Mouse (Mus musculus): ENCODE results near the gene Myo18a. TPM values are rescaled to one million over a fixed set of nuclear protein-coding genes. Genes with fewer than 3 reads are reported as not detected.

Gene Myo18a
- polyA plus RNA-seq (2014; fragmentation: Nextera tagmentation; extraction: Ambion mirVana), result 39.8 and 44.1 TPM in 2 replicates

GRCm38 (mm10) chr11:77762783-77763672, at the start of gene Myo18a:
Myo18a (plus strand) TSS chr11:77763246.
- WGBS, result 5% methylated on average over 21 of the region's 79 CpGs
- no peaks in the 10 kb centered on the region; the same call in 1 of the 2 replicates for H3K27me3 ChIP-seq (replicated peaks; ENCODE audit: control insufficient read depth, insufficient read depth, low read length)
- H3K27ac ChIP-seq (replicated peaks; ENCODE audit: low read depth, low read length), result peak within 1 kb of the TSS; percentile 85
- H3K4me1 ChIP-seq (ENCODE audit: control insufficient read depth, insufficient read depth, low read length), result peaks cover 29% of the 10 kb centered on the region
- H3K4me3 ChIP-seq (ENCODE audit: low read depth, low read length), result peak within 1 kb of the TSS; percentile 92
- peak within 1 kb of the TSS; percentile 71 for H3K4me2 ChIP-seq (ENCODE audit: low read depth, low read length)
- H3K9me3 ChIP-seq (ENCODE audit: control insufficient read depth, low read length), result no peaks in the 10 kb centered on the region
- DNase-seq (ENCODE audit: low spot score) (peak; percentile 78), ATAC-seq (ENCODE audit: low read depth) (peak; percentile 91)
- H3K36me3 ChIP-seq (ENCODE audit: control insufficient read depth, insufficient read depth, low read length), result no peaks in the 10 kb centered on the region
- peak within 1 kb of the TSS; percentile 96 for H3K9ac ChIP-seq (ENCODE audit: low read depth, low read length)

- Histone ChIP-seq H3K9me3 (ENCODE audit: control insufficient read depth, low read length) (no peaks in the 10 kb centered on the region), H3K4me3 (ENCODE audit: low read depth, low read length) (no peak overlapping the region), H3K4me1 (ENCODE audit: control insufficient read depth, insufficient read depth, low read length) (no peaks in the 10 kb centered on the region), H3K9ac (ENCODE audit: low read depth, low read length) (no peak overlapping the region), H3K4me2 (ENCODE audit: low read depth, low read length) (no peak overlapping the region), H3K27me3 (replicated peaks; ENCODE audit: control insufficient read depth, insufficient read depth, low read length) (no peaks in the 10 kb centered on the region), H3K36me3 (ENCODE audit: control insufficient read depth, insufficient read depth, low read length) (peaks cover 30% of the 10 kb centered on the region), H3K27ac (replicated peaks; ENCODE audit: low read depth, low read length) (no peak overlapping the region)
- DNase-seq (ENCODE audit: low spot score) (no peak), ATAC-seq (ENCODE audit: low read depth) (no peak)
- 96% methylated on average over 3 of the region's 3 CpGs for WGBS
Observed at GRCm38 (mm10) chr11:77713736-77714135, 49.3 kb upstream of the Myo18a start.

GRCm38 (mm10) chr11:77719055-77719454, 44.0 kb upstream of the Myo18a start:
- Histone ChIP-seq H3K4me3 (ENCODE audit: low read depth, low read length) (no peak overlapping the region), H3K9me3 (ENCODE audit: control insufficient read depth, low read length) (no peaks in the 10 kb centered on the region), H3K4me1 (ENCODE audit: control insufficient read depth, insufficient read depth, low read length) (no peaks in the 10 kb centered on the region), H3K9ac (ENCODE audit: low read depth, low read length) (no peak overlapping the region), H3K36me3 (ENCODE audit: control insufficient read depth, insufficient read depth, low read length) (0 out of 2 replicates have a peak, but pooled peaks cover 1% of the 10 kb centered on the region), H3K27me3 (replicated peaks; ENCODE audit: control insufficient read depth, insufficient read depth, low read length) (no peaks in the 10 kb centered on the region), H3K4me2 (ENCODE audit: low read depth, low read length) (no peak overlapping the region), H3K27ac (replicated peaks; ENCODE audit: low read depth, low read length) (no peak overlapping the region)
- DNase-seq (ENCODE audit: low spot score), result no peak
- ATAC-seq (ENCODE audit: low read depth), result no peak
- WGBS, result 89% methylated on average over 2 of the region's 2 CpGs

GRCm38 (mm10) chr11:77721389-77721788, 41.7 kb upstream of the Myo18a start:
- H3K36me3 ChIP-seq (ENCODE audit: control insufficient read depth, insufficient read depth, low read length), result no peaks in the 10 kb centered on the region
- 87% methylated on average over 4 of the region's 4 CpGs for WGBS
- no peak overlapping the region for H3K9ac ChIP-seq (ENCODE audit: low read depth, low read length)
- H3K27me3 ChIP-seq (replicated peaks; ENCODE audit: control insufficient read depth, insufficient read depth, low read length), result no peaks in the 10 kb centered on the region
- no peak overlapping the region for H3K27ac ChIP-seq (replicated peaks; ENCODE audit: low read depth, low read length)
- no peak for ATAC-seq (ENCODE audit: low read depth)
- H3K4me1 ChIP-seq (ENCODE audit: control insufficient read depth, insufficient read depth, low read length), result no peaks in the 10 kb centered on the region
- no peak overlapping the region for H3K4me2 ChIP-seq (ENCODE audit: low read depth, low read length)
- no peak for DNase-seq (ENCODE audit: low spot score)
- H3K4me3 ChIP-seq (ENCODE audit: low read depth, low read length), result no peak overlapping the region
- H3K9me3 ChIP-seq (ENCODE audit: control insufficient read depth, low read length), result no peaks in the 10 kb centered on the region

- ATAC-seq (ENCODE audit: low read depth) (no peak), DNase-seq (ENCODE audit: low spot score) (peak; percentile 10)
- Histone ChIP-seq H3K9me3 (ENCODE audit: control insufficient read depth, low read length) (no peaks in the 10 kb centered on the region), H3K36me3 (ENCODE audit: control insufficient read depth, insufficient read depth, low read length) (no peaks in the 10 kb centered on the region), H3K4me1 (ENCODE audit: control insufficient read depth, insufficient read depth, low read length) (no peaks in the 10 kb centered on the region), H3K4me3 (ENCODE audit: low read depth, low read length) (no peak overlapping the region), H3K27ac (replicated peaks; ENCODE audit: low read depth, low read length) (no peak overlapping the region), H3K4me2 (ENCODE audit: low read depth, low read length) (no peak overlapping the region), H3K27me3 (replicated peaks; ENCODE audit: control insufficient read depth, insufficient read depth, low read length) (no peaks in the 10 kb centered on the region), H3K9ac (ENCODE audit: low read depth, low read length) (no peak overlapping the region)
- 70% methylated on average over 7 of the region's 7 CpGs for WGBS
Observed at GRCm38 (mm10) chr11:77724766-77725165, 38.3 kb upstream of the Myo18a start.

- H3K27me3 ChIP-seq (replicated peaks; ENCODE audit: control insufficient read depth, insufficient read depth, low read length), result no peaks in the 10 kb centered on the region
- 56% methylated on average over 7 of the region's 7 CpGs for WGBS
- H3K4me2 ChIP-seq (ENCODE audit: low read depth, low read length), result no peak within 1 kb of the TSS
- no peaks in the 10 kb centered on the region for H3K4me1 ChIP-seq (ENCODE audit: control insufficient read depth, insufficient read depth, low read length)
- H3K9ac ChIP-seq (ENCODE audit: low read depth, low read length), result no peak within 1 kb of the TSS
- DNase-seq (ENCODE audit: low spot score) (no peak), ATAC-seq (ENCODE audit: low read depth) (no peak)
- H3K9me3 ChIP-seq (ENCODE audit: control insufficient read depth, low read length), result no peaks in the 10 kb centered on the region
- H3K36me3 ChIP-seq (ENCODE audit: control insufficient read depth, insufficient read depth, low read length), result no peaks in the 10 kb centered on the region
- no peak within 1 kb of the TSS for H3K27ac ChIP-seq (replicated peaks; ENCODE audit: low read depth, low read length)
- no peak within 1 kb of the TSS for H3K4me3 ChIP-seq (ENCODE audit: low read depth, low read length)
Observed at GRCm38 (mm10) chr11:77725183-77725582, 37.9 kb upstream of the Myo18a start, which contains the start of gene Cryba1. Cryba1 (minus strand) TSS chr11:77725283.

GRCm38 (mm10) chr11:77728587-77728986, 34.5 kb upstream of the Myo18a start:
- Histone ChIP-seq H3K36me3 (ENCODE audit: control insufficient read depth, insufficient read depth, low read length) (no peaks in the 10 kb centered on the region), H3K27ac (replicated peaks; ENCODE audit: low read depth, low read length) (no peak overlapping the region), H3K4me1 (ENCODE audit: control insufficient read depth, insufficient read depth, low read length) (no peaks in the 10 kb centered on the region), H3K9me3 (ENCODE audit: control insufficient read depth, low read length) (no peaks in the 10 kb centered on the region), H3K27me3 (replicated peaks; ENCODE audit: control insufficient read depth, insufficient read depth, low read length) (no peaks in the 10 kb centered on the region), H3K4me2 (ENCODE audit: low read depth, low read length) (no peak overlapping the region), H3K9ac (ENCODE audit: low read depth, low read length) (no peak overlapping the region), H3K4me3 (ENCODE audit: low read depth, low read length) (no peak overlapping the region)
- DNase-seq (ENCODE audit: low spot score) (peak; percentile 3), ATAC-seq (ENCODE audit: low read depth) (no peak)
- WGBS, result 66% methylated on average over 2 of the region's 2 CpGs

GRCm38 (mm10) chr11:77737289-77737688, 25.8 kb upstream of the Myo18a start:
- H3K4me1 ChIP-seq (ENCODE audit: control insufficient read depth, insufficient read depth, low read length), result no peaks in the 10 kb centered on the region
- no peak overlapping the region for H3K4me3 ChIP-seq (ENCODE audit: low read depth, low read length)
- no peak overlapping the region for H3K27ac ChIP-seq (replicated peaks; ENCODE audit: low read depth, low read length)
- no peaks in the 10 kb centered on the region for H3K27me3 ChIP-seq (replicated peaks; ENCODE audit: control insufficient read depth, insufficient read depth, low read length)
- no peak overlapping the region for H3K4me2 ChIP-seq (ENCODE audit: low read depth, low read length)
- no peaks in the 10 kb centered on the region for H3K36me3 ChIP-seq (ENCODE audit: control insufficient read depth, insufficient read depth, low read length)
- ATAC-seq (ENCODE audit: low read depth) (no peak), DNase-seq (ENCODE audit: low spot score) (peak; percentile 90)
- no peak overlapping the region for H3K9ac ChIP-seq (ENCODE audit: low read depth, low read length)
- 1% methylated on average over 6 of the region's 6 CpGs for WGBS
- no peaks in the 10 kb centered on the region for H3K9me3 ChIP-seq (ENCODE audit: control insufficient read depth, low read length)

- ATAC-seq (ENCODE audit: low read depth) (no peak), DNase-seq (ENCODE audit: low spot score) (no peak)
- Histone ChIP-seq H3K4me3 (ENCODE audit: low read depth, low read length) (no peak overlapping the region), H3K27me3 (replicated peaks; ENCODE audit: control insufficient read depth, insufficient read depth, low read length) (no peaks in the 10 kb centered on the region), H3K27ac (replicated peaks; ENCODE audit: low read depth, low read length) (no peak overlapping the region), H3K4me2 (ENCODE audit: low read depth, low read length) (no peak overlapping the region), H3K4me1 (ENCODE audit: control insufficient read depth, insufficient read depth, low read length) (no peaks in the 10 kb centered on the region), H3K36me3 (ENCODE audit: control insufficient read depth, insufficient read depth, low read length) (no peaks in the 10 kb centered on the region), H3K9me3 (ENCODE audit: control insufficient read depth, low read length) (no peaks in the 10 kb centered on the region), H3K9ac (ENCODE audit: low read depth, low read length) (no peak overlapping the region)
- WGBS, result 52% methylated on average over 7 of the region's 7 CpGs
Observed at GRCm38 (mm10) chr11:77738555-77738954, 24.5 kb upstream of the Myo18a start.
